Mouse (Mus musculus) liver, postnatal 0 days (tissue): ENCODE results near the gene Epha10.

Source experiments
- CTCF ChIP-seq: sonication (generic); IDR thresholded peaks from 2 replicates; pipeline ENCODE4 v1.5.1; 2016; ENCODE audit warnings: antibody characterized with exemption, low read depth
- EP300 ChIP-seq: IDR thresholded peaks from 2 replicates; pipeline ENCODE4 v1.6.1; 2016; ENCODE audit warnings: antibody characterized with exemption, low read depth, mild to moderate bottlenecking

GRCm38 (mm10) chr4:124880599-124880998, at the start of gene Epha10:
- TF ChIP-seq CTCF (no peak), EP300 (no peak)
